Mouse (Mus musculus): ENCODE measurements around the gene Zbtb17.

GRCm38 (mm10) chr4:141464722-141465121, 20.3 kb downstream of the Zbtb17 start:
- TF ChIP-seq CTCF (IDR thresholded peaks at IDR 0.05; ENCODE audit: insufficient read depth, low read depth, low read length) (no peak), POLR2A (IDR thresholded peaks at IDR 0.05; ENCODE audit: insufficient read depth, low read depth, low read length) (no peak)

All from olfactory bulb, adult 2 months (tissue).